Mouse (Mus musculus) fibroblast of lung, adult 2 months (primary cell): ENCODE data around the gene Rnd3.

ENCODE experiments used
- DNase-seq: peaks from one replicate; pipeline ENCODE4 v3.0.0-alpha.2; 2011; ENCODE audit warnings: low read depth

The Rnd3 gene

DNA sequence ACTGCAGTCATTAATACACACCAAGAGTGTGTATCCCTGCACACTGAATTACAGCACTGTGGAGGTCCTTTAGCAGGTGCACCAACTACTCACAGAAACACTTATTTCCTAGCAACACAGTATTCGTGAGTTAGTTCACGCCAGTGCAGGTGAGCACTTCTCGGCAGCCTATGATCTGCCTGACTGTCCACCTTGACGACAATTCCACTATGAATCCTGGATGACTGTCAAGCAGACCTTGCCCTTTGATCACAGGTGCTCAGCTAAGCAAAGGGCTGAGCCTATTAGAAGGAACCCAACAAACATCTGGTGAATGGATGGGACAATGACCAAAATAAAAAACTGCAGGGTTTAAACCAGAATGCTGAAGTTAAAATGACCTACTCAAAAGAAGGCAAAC, 20.8 kb downstream of the Rnd3 start:
- DNase-seq, result no peak

DNA sequence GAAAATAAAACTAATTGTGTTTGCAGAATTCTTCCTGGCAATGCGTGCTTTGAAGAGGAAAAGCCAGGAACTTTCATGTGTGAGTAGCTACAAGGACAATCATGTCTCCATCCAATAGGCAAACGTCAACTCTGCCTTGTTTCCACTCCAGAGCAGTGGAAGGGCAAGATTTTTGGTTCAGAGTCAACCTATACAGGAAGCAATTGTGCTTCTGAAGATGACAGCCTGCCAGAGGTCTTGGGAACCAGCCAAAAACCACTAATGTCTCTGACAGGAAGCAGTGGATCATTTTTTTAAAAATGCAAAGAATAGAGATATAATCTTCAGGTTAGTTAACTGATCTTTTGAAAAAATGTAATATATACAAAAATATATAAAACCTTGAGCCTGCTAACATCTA, 38.6 kb downstream of the Rnd3 start:
- DNase-seq, result no peak

DNA sequence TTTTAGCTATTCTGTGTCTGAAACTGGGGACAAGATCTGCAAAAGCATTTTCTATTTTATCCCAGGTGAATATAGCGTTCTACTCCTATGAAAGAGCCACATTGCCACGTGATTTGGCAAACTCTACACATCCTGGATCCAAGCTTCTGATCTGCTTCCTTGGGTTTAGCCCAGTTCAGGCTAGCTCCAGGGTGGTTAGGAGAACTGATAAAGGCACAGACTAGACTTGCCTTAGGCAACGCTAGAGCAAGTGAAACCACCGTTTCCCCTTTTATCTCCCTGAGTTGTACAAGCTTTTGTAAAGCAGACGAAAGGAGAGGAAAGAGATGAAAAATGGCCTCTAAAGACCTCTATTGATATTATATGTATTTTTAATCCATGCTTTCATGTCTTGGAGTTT, 40.3 kb downstream of the Rnd3 start:
- no peak for DNase-seq

DNA sequence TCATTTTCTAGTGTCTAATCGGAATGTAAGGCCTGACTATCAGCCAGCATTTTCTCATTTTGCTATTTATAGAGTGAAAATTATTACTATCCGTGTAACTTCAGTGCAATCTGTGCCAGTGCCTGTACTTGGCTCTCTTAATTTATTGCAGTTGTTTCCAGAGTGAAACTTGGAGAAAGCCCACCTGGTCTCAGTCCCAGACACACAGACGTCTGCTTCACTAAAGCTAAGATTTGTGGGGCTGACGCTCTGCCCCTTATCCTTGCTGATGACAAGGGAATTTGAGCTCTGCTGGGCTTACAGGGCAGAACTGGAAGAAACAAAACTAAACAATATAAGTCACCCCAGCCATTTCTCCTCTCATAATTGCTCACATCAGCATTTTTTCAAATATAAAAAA, 47.7 kb downstream of the Rnd3 start:
- DNase-seq, result peak; percentile 41

DNA sequence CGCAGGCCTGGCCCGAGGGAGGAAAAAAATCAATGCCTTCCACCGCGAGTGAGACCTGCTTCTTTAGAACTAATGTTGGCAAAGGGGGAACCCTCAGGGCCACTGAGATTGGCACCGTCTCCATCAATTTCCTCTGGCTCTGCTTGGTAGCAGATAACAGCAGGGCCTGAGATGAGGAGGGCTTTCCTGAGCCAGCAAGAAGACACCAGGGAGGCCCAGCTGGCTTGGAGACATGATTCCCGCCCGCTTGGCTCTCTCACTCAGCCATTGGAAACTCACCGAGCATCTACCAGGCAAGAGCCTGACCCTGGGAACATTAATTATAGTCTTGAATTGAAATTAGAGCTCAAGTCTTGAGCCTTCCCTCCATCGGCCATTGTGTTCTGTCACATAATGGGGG, 48.9 kb downstream of the Rnd3 start:
- DNase-seq, result no peak

DNA sequence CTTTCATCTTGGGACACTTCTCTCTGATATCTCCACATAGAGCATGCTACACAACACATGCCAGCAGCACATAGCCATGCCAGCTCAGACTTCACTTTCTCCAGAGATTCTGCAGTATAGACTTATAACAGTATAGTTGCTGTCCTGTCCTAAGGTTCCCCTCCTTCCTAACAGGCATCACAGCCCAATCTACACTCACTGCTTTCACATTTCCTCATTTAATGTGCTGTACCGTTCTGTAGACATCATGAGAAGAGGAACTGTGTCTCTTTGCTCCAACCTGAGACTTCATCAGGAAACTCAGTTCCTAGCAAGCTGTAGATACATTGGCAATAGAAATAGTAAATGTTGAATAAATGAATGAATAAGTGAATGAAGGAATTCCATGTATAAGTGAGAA, 49.7 kb downstream of the Rnd3 start:
- DNase-seq, result no peak

DNA sequence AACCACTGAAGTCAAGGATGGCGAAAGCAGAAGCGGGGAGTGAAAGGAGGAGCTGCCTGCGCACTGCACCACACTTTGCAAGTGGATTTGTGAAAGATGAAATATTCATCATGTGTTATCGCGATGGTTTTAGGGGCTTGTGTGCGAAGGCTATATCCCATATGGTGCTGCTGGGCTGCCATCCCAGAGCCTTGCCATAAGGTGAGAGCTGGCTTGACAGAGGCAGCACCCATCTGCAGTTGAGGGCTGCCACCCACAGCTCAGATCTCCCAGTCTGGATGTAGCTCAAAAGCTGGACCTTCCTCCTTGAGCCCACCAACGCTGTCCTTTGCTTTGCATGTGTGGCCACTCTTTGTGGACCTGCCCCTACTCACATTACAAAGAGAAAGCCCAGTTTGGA, 58.2 kb downstream of the Rnd3 start:
- no peak for DNase-seq

DNA sequence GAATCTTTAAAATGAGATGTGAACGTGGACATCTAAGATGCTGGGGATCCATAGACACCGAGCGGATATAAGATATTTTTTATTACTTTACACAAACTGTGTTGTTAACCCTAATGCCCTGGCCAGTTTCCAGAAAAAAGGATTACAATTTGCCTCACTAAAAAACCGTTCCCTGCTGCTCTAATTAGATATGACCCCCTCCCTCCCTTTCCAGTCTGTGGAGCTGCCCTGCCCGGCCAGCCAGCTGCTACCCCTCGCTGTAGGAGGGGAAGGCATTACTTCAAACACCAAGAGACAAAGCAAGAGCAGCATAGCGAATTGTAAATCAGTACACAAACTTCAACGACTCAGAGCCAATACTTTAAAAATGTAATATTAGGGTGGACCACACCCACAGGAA, 58.9 kb downstream of the Rnd3 start:
- no peak for DNase-seq

DNA sequence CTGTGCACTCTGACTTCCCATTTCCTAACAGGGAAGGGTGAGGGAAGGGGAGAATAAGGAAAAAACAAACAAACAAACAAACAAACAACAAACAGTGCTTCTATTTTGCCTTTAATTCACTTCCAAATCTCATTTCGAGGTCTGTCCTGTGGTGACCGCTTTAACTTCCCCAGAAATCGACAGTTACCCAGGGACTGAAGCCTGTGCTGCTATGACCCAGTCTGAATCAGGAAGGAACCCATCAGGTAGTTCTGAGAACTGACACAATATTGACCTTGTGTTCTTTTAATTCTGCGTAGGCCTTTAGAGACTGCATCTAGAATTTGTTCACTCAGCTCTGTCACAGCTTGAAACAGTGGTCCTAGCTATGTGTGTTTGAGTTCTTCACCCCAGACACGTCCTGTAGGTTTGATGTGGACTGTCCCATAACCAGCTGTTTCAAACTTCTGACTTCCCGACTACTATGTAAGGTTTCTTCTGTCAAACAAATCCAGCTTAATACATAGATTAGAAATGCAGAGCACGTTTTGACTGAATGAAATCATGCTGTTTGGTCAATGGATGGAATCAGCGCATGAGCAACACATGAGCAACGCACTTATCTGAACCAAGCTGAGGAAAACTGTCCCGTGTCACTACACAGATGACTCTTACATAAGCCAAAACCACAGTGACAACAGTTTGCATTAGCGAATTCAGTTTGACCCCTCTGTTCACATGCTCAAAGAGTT, 59.9 kb downstream of the Rnd3 start:
- DNase-seq, result no peak

DNA sequence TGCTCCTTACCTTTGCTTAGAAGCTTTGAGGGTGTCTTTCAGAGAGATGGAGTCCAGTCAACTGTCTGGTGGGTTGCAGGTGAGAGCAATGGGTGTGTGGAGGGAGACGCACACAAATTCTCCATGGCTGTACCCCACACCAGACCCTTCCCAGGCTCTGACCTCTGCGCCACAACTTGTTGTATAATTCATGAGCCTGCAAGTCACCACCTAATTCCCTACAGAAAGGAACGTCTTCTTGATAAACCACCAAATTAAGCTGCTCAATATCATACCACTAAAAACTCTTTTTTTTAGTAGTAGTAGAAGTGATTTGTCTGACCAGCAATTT, 60.8 kb downstream of the Rnd3 start:
- DNase-seq, result no peak

DNA sequence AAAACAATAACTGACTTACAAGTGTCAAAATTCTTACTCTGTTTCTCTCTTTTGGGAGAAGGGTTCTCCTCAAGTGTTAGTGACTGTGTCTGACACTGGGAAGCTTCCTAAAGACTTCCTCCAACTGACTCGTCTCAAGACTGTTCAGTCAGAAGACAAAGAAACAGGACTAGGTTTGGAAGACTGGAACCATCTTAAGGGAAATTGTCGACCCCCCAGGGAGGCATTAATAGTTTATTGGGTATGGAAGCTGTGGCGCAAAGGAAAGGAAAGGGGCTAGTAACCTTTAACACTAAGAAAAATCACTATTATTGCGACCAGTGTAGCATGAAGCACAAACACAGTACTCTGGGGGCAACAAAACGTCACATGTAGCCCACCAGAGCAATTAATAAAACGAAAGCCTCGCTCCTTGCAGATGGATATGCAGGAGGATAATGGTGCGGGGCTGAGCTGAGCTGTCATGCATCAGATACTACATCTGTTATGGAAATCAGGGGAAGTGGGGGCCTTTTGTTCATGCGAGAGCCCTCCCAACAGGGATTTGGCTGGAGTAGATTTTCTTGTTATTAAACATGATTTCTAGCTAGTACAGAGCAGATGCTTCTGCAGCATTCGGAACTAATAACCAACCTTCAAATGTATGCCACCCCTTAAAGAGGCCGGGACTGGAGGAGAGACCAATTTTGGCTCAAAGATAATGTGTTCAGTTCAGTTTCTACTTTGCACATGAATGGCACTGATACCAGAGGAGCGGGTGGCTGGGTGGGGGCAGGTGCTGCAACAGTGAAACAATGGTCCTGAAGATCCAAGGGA, 61.4 kb downstream of the Rnd3 start:
- DNase-seq, result no peak

DNA sequence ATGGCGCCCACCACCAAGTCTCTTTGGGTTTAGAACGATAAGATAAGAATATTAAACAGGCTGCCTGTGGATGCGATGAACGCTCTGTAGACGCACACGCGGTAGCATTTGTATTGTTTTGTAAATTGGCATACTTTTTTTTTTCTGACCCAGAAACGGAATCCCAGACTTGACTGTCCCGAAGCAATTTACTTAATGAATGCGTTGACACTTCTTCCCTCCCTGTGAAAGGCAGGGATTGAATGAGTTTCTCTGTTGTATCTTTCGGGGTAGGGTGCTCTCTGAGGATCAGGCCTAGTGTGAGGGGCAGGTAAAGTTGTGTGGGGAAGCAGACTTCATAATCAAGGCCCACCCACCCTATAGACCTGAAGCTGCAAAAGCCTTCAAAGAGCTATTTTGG, 63.8 kb downstream of the Rnd3 start:
- no peak for DNase-seq

DNA sequence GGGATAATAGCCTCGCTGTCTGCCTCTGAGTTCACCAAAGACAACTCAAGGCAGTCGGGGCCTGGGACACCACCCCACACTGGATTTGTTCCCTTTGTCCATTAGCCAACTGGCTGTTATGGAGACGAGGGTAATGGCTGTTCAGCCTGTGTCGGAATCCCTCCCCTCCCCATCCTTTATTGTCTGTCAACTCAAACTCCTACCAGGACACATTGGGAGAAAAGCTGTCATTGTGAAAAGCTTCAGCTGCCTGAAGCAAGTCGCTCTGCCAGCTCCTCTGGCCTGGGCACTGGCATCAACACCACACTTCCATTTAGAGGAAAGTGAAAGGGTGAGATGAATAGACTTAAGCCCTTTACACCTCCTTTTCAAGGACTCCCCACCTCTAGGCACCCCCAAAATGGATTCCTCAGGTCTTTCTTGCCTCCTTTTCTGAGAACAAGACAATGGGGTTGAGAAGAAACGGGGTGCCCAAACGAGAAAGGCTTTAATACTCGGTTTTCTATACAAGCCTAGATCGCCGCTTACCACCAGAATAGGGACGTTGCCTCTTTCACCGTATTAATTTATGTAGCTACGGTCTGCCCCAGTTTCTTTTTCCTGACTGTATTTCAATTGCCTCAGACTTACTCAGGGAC, 66.1 kb downstream of the Rnd3 start:
- no peak for DNase-seq
